Mouse (Mus musculus) embryonic facial prominence, embryonic 15.5 days (tissue): ENCODE measurements around the gene Tmem203. TPM values are rescaled to one million over a fixed set of nuclear protein-coding genes. Genes with fewer than 3 reads are reported as not detected.

ENCODE experiments used
- ATAC-seq: fragments of 200-750 bp; cut with Nextera tagmentation; 2 replicates; pipeline ENCODE4 v1.8.0; 2017; ENCODE audit warnings: low read depth, moderate TSS enrichment; ENCODE audit not compliant: insufficient number of reproducible peaks, low FRiP score, low TSS enrichment
- H3K27ac ChIP-seq: fragments of 300-500 bp; sonication (generic); replicated peaks from 2 replicates; pipeline ENCODE4 v1.5.1; 2015; ENCODE audit warnings: mild to moderate bottlenecking, inconsistent platforms
- H3K27me3 ChIP-seq: fragments of 300-500 bp; sonication (generic); 2 replicates; pipeline ENCODE4 v1.6.1; 2015; ENCODE audit warnings: inconsistent platforms
- H3K36me3 ChIP-seq: fragments of 300-500 bp; sonication (generic); 2 replicates; pipeline ENCODE4 v1.6.1; 2015; ENCODE audit warnings: mild to moderate bottlenecking, inconsistent platforms
- H3K4me1 ChIP-seq: fragments of 300-500 bp; sonication (generic); 2 replicates; pipeline ENCODE4 v1.6.1; 2015; ENCODE audit warnings: inconsistent platforms
- H3K4me2 ChIP-seq: fragments of 300-500 bp; sonication (generic); replicated peaks from 2 replicates; pipeline ENCODE4 v1.6.1; 2015; ENCODE audit warnings: mild to moderate bottlenecking, inconsistent platforms
- H3K4me3 ChIP-seq: fragments of 300-500 bp; sonication (generic); replicated peaks from 2 replicates; pipeline ENCODE4 v1.5.1; 2015; ENCODE audit warnings: mild to moderate bottlenecking, inconsistent platforms
- H3K9ac ChIP-seq: fragments of 300-500 bp; sonication (generic); 2 replicates; pipeline ENCODE4 v1.6.1; 2015; ENCODE audit warnings: inconsistent platforms
- H3K9me3 ChIP-seq: fragments of 300-500 bp; sonication (generic); replicated peaks from 2 replicates; pipeline ENCODE4 v1.6.1; 2016; ENCODE audit warnings: inconsistent platforms
- WGBS: fragments of 180-500 bp; shearing (Covaris S2); methylation state at CpG from one replicate; pipeline ENCODE4 v1.1.7; 2015; 5-methylcytosine and 5-hydroxymethylcytosine counted together
- polyA plus RNA-seq: library from polyadenylated mRNA; unstranded; fragments of >200 nt; fragmentation: Nextera tagmentation; extraction: Ambion mirVana; gene quantifications from 2 replicates; pipeline ENCODE4 v1.2.1, GENCODE M21; 2015

Tmem203 gene
- polyA plus RNA-seq, 1 experiment from 2014 or later, result 25.6 TPM

DNA sequence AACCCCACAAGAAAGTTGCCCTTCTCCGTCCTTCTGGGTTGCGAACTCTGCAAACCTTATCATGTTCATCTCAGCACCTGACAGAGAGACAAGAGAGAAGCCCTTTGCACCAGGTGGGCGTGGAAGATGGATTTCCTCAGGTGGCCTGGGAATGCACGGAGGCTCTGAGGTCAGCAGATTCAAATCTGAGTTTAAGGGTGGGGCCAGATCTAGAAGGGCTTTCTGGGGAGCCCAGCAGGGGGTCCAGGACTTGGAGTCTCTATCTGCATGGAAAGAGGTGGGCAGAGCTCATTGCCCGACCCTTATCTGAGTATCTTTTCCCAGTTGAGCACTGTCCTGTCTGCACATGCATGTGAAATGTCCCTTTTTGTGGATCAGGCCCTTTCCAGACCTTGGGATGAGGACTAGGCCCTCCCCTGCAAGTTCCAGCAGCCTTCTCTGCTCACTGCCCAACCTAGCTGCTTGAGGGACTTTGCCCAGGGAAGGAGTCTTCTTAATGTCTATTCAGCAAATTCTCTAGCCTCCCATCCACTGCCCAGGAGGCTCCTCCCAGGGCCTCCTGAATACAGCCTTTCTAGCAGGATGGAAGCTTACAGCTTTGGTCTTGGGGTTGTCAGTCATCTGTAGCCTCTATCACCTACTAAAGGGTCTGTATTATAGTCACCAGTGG lies 20.6 kb upstream of the Tmem203 start:
- no peak for ATAC-seq
- 56% methylated on average over 5 of the region's 5 CpGs for WGBS
- Histone ChIP-seq H3K27ac (no peak overlapping the region), H3K4me3 (no peak overlapping the region), H3K9me3 (no peaks in the 10 kb centered on the region), H3K9ac (no peak overlapping the region), H3K4me2 (no peak overlapping the region), H3K36me3 (no peaks in the 10 kb centered on the region), H3K4me1 (no peaks in the 10 kb centered on the region), H3K27me3 (peaks cover 11% of the 10 kb centered on the region; the same call in 1 of the 2 replicates)

DNA sequence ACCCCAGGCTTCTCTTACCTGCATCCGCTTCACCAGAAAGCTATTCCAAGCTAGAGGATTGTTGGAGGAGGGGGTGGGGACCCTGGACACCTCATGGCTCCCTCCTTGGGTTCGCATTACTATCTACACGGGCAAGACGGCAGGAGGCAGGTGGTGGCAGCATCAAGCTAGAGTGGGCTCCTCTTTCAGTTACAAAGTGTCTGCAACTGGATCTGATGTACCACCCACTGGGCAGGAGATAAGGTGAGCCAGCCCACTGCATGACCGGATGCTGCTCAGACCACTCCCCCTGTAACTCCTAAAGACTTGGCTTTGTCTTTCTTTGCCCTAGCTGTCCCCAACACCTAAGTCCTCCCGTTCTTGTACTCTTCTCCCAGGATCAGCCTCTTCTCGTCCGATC lies 18.6 kb upstream of the Tmem203 start, which contains the start of gene Rnf224:
Gene Rnf224 (minus strand): TSS at position 174 of the 400 bp plus-strand sequence.
- H3K4me1 ChIP-seq, result peaks cover 15% of the 10 kb centered on the region
- ATAC-seq, result no peak
- H3K36me3 ChIP-seq, result no peaks in the 10 kb centered on the region
- peak within 1 kb of the TSS; percentile 55; the same call in 1 of the 2 replicates for H3K27ac ChIP-seq
- H3K9me3 ChIP-seq, result no peaks in the 10 kb centered on the region
- H3K27me3 ChIP-seq, result peaks cover 9% of the 10 kb centered on the region; the same call in 1 of the 2 replicates
- H3K4me3 ChIP-seq, result no peak within 1 kb of the TSS
- H3K4me2 ChIP-seq, result no peak within 1 kb of the TSS
- H3K9ac ChIP-seq, result no peak within 1 kb of the TSS
- 27% methylated on average over 8 of the region's 8 CpGs for WGBS

DNA sequence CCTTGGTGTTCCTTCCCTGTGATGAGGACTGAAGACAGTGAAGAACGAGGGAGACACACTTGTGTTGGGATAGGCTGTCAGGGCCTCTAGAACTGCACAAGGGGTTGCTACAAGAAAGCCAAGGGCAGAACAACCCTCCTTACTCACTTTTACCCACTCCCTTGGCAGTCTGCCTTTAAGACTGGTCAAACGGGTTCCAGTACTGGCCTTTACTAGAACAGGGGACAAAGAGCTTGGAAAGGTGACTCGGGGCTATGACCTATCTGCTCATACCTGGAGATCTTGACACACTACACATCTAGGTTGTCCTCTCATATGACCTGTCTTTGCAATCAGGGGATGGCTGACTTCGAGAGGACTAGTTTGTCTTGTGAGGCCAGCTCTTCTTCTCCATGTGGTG lies 17.7 kb upstream of the Tmem203 start:
- Histone ChIP-seq H3K4me3 (no peak overlapping the region), H3K9me3 (no peaks in the 10 kb centered on the region), H3K27ac (peak overlapping the region; percentile 55; the same call in 1 of the 2 replicates), H3K4me1 (peaks cover 24% of the 10 kb centered on the region), H3K27me3 (peaks cover 18% of the 10 kb centered on the region), H3K9ac (no peak overlapping the region), H3K36me3 (no peaks in the 10 kb centered on the region), H3K4me2 (no peak overlapping the region)
- 60% methylated on average over 4 of the region's 4 CpGs for WGBS
- no peak for ATAC-seq

DNA sequence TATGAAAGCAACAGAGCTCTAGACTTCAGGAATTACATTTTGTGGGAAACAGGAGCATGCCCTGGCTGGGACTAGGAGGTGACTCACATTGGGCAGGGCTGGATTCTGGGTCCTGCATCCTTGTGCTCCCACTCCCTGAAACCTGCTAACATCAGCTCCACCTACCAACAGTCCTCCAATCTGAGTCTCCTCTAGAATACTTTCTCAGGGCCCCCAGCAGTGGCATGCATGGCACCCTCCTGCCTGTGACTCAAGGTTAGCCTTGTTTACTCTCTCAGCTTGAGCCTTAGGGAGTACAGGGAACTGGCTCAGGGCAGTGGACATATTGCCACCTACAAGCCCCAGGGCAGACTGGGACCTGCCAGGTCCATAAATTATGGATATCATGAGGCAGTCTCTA lies 17.1 kb upstream of the Tmem203 start:
- H3K9me3 ChIP-seq, result no peaks in the 10 kb centered on the region
- no peak overlapping the region for H3K4me2 ChIP-seq
- peaks cover 23% of the 10 kb centered on the region for H3K27me3 ChIP-seq
- no peak overlapping the region for H3K9ac ChIP-seq
- no peaks in the 10 kb centered on the region for H3K36me3 ChIP-seq
- ATAC-seq, result no peak
- H3K4me3 ChIP-seq, result no peak overlapping the region
- peaks cover 29% of the 10 kb centered on the region for H3K4me1 ChIP-seq
- H3K27ac ChIP-seq, result peak overlapping the region; percentile 55

GRCm38 (mm10) chr2:25239766-25240165 lies 15.5 kb upstream of the Tmem203 start:
- H3K27me3 ChIP-seq, result peaks cover 24% of the 10 kb centered on the region
- 86% methylated on average over 3 of the region's 3 CpGs for WGBS
- H3K27ac ChIP-seq, result no peak overlapping the region
- H3K4me1 ChIP-seq, result peaks cover 29% of the 10 kb centered on the region
- no peak for ATAC-seq
- H3K9me3 ChIP-seq, result no peaks in the 10 kb centered on the region
- H3K36me3 ChIP-seq, result no peaks in the 10 kb centered on the region
- H3K4me3 ChIP-seq, result 0 out of 2 replicates have a peak overlapping the region, but pooled peaks have one; percentile 1
- H3K4me2 ChIP-seq, result no peak overlapping the region
- H3K9ac ChIP-seq, result no peak overlapping the region

- peak overlapping the region; percentile 81 for H3K27ac ChIP-seq
- 45% methylated on average over 8 of the region's 8 CpGs for WGBS
Observed at GRCm38 (mm10) chr2:25240310-25240709, 14.9 kb upstream of the Tmem203 start.

DNA sequence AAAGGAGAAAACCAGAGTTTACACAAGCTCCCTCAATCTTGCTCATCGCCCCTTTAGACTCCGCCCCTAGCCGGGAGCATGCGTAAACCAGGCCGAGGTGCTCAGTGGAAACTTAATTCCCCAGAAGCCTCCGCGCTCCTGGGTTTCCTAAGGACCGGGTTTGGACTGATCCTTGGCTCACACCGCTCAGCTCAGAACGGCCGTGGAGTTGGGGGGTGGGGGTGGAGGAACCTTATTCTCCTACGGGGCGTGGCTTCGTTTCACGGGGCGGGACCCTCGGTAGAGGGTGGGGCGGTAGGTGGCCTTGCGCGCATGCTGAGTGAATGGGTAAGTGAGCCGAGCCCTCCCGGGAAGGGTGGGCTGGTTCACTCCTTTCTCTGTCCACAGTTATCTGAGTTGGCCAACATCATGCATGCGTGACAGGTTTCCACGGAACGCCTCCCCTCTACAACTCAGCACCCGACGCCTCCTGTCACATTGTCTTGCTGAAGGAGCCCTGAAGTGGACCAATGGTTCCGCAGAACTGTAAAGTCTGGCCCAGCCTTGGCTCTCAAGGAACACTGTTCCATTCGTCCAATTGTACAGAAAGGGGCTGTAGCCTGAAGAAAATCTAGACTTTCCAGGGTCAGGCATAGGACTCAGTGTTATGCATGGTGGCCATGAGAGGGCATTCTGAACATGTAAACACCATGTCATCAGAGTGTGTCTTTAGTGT lies 14.4 kb upstream of the Tmem203 start:
- Histone ChIP-seq H3K9me3 (no peaks in the 10 kb centered on the region), H3K4me1 (peaks cover 29% of the 10 kb centered on the region), H3K27me3 (peaks cover 24% of the 10 kb centered on the region), H3K36me3 (peaks cover 8% of the 10 kb centered on the region; the same call in 1 of the 2 replicates), H3K9ac (peak overlapping the region; percentile 12), H3K4me3 (peak overlapping the region; percentile 56), H3K27ac (peak overlapping the region; percentile 81), H3K4me2 (peak overlapping the region; percentile 94)
- WGBS, result 1% methylated on average over 29 of the region's 29 CpGs
- ATAC-seq, result peak; percentile 71

More at GRCm38 (mm10) chr2:25240310-25240709, 14.9 kb upstream of the Tmem203 start:
- Histone ChIP-seq H3K36me3 (peaks cover 3% of the 10 kb centered on the region; the same call in 1 of the 2 replicates), H3K9ac (peak overlapping the region; percentile 12; the same call in 1 of the 2 replicates), H3K27me3 (peaks cover 24% of the 10 kb centered on the region), H3K4me1 (peaks cover 29% of the 10 kb centered on the region), H3K4me2 (peak overlapping the region; percentile 94), H3K4me3 (peak overlapping the region; percentile 56), H3K9me3 (no peaks in the 10 kb centered on the region)
- ATAC-seq, result no peak

DNA sequence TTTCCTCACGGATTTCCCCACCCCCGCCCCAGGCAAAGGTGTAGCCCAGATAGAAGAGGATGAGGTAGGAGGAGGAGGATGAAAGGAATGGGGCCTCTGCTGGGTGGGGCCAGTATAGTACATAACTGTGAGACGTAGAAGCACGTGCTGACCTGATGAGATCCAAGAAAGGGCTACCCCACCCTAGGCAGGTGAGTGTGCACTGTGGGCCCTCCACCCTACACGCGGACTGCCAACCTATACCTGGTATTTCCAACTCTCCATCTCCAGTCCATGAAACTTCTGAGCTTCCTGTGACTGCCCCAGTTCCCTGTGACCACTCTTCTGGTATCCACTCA lies 13.8 kb upstream of the Tmem203 start:
- H3K27ac ChIP-seq, result peak overlapping the region; percentile 81
- no peak overlapping the region for H3K9ac ChIP-seq
- peak; percentile 41 for ATAC-seq
- peaks cover 11% of the 10 kb centered on the region; the same call in 1 of the 2 replicates for H3K36me3 ChIP-seq
- peaks cover 24% of the 10 kb centered on the region for H3K27me3 ChIP-seq
- H3K4me1 ChIP-seq, result peaks cover 29% of the 10 kb centered on the region
- peak overlapping the region; percentile 94 for H3K4me2 ChIP-seq
- peak overlapping the region; percentile 56 for H3K4me3 ChIP-seq
- H3K9me3 ChIP-seq, result no peaks in the 10 kb centered on the region
- WGBS, result 7% methylated on average over 6 of the region's 6 CpGs

DNA sequence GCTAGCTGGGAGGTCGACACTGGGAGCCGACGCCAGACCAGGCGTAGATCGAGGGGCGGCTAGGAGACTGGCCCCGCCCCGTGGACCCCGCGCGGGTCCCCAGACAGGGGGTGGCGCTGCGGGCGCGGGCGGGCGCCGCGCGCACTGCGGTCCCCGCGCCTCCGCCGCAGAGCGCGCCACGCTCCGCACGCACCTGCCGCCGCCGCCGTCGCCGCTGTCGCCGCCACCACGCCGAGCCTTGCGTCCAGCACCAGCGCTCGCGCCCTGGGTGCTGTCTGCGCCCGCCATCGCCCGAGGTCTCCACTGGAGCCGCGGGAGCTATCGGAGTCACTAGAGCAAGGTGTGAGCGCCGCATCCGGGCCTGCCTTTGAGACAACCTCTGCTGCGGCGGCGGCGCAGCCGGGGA lies 13.1 kb upstream of the Tmem203 start, which contains the start of the genes Rnf208 and Cysrt1:
Gene Rnf208 (plus strand): TSS at position 155 of the 406 bp plus-strand sequence.
Gene Cysrt1 (minus strand): TSS at position 352 of the 406 bp plus-strand sequence.
- Histone ChIP-seq H3K9me3 (no peaks in the 10 kb centered on the region), H3K4me3 (peak within 1 kb of the TSS; percentile 56), H3K9ac (peak within 1 kb of the TSS; percentile 26), H3K4me2 (peak within 1 kb of the TSS; percentile 94), H3K27me3 (peaks cover 24% of the 10 kb centered on the region), H3K36me3 (peaks cover 11% of the 10 kb centered on the region; the same call in 1 of the 2 replicates), H3K4me1 (peaks cover 29% of the 10 kb centered on the region), H3K27ac (peak within 1 kb of the TSS; percentile 81)
- no peak for ATAC-seq
- under 1% methylated on average over 52 of the region's 59 CpGs for WGBS

DNA sequence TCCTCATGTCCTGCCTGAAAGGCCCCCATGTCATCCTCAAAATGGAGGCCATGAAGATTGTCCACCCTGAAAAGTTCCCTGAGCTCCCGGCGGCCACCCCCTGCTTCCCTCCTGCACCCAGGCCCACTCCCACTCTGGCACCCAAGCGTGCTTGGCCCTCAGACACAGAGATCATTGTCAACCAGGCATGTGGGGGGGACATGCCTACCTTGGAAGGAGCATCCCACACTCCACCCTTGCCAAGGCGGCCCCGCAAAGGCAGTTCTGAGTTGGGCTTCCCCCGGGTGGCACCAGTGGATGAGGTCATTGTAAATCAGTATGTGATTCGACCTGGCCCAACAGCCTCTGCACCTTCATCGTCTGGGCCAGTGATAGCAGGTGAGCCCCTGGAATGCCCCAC lies 11.9 kb upstream of the Tmem203 start:
- peaks cover 29% of the 10 kb centered on the region for H3K4me1 ChIP-seq
- H3K27me3 ChIP-seq, result peaks cover 24% of the 10 kb centered on the region
- WGBS, result 71% methylated on average over 8 of the region's 8 CpGs
- peak overlapping the region; percentile 56; the same call in 1 of the 2 replicates for H3K4me3 ChIP-seq
- H3K36me3 ChIP-seq, result peaks cover 22% of the 10 kb centered on the region
- H3K9me3 ChIP-seq, result no peaks in the 10 kb centered on the region
- ATAC-seq, result no peak
- no peak overlapping the region for H3K27ac ChIP-seq
- no peak overlapping the region for H3K4me2 ChIP-seq
- H3K9ac ChIP-seq, result no peak overlapping the region

- no peak overlapping the region for H3K4me2 ChIP-seq
- no peaks in the 10 kb centered on the region for H3K9me3 ChIP-seq
- peaks cover 29% of the 10 kb centered on the region for H3K4me1 ChIP-seq
- ATAC-seq, result no peak
- peaks cover 28% of the 10 kb centered on the region for H3K36me3 ChIP-seq
- peaks cover 24% of the 10 kb centered on the region for H3K27me3 ChIP-seq
- H3K9ac ChIP-seq, result no peak overlapping the region
- H3K27ac ChIP-seq, result no peak overlapping the region
- 84% methylated on average over 4 of the region's 4 CpGs for WGBS
- no peak overlapping the region for H3K4me3 ChIP-seq
Observed at GRCm38 (mm10) chr2:25244144-25244543, 11.1 kb upstream of the Tmem203 start.
